Mouse (Mus musculus): ENCODE data around the gene Gga1.

GRCm38 (mm10) chr15:78901422-78901789, 24.4 kb downstream of the Gga1 start:
- TF ChIP-seq CTCF (IDR thresholded peaks at IDR 0.05; ENCODE audit: low read depth) (no peak), EP300 (IDR thresholded peaks at IDR 0.05; ENCODE audit: low read depth) (no peak)
